Mouse (Mus musculus) heart, postnatal 0 days (tissue): ENCODE measurements around the gene Sgpp2.

Source experiments
- CTCF ChIP-seq: IDR thresholded peaks from 2 replicates; pipeline ENCODE4 v1.5.1; 2016; ENCODE audit warnings: antibody characterized with exemption, control low read depth, low read depth
- EP300 ChIP-seq: IDR thresholded peaks from 2 replicates; pipeline ENCODE4 v1.6.1; 2016; ENCODE audit warnings: antibody characterized with exemption, low read depth

DNA sequence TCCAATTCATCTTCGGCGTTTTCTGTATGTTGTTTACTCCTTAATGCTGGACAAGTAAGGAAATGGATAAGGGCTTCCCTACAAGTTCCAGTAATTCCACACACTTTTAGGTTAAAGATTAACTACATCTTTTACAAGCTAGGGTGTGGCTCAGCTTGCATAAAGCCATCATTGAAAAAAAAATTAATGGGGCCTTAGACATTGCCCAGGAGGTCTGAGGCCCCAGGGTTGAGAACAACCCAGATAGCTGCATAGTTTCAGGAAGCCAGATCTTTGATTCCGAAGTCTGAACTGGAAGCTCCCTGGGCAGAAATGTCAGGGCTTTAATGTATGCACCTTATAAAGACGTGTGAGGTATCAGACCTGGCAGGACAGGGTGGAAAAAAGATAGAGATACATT, 2.8 kb downstream of the Sgpp2 start:
- no peak for TF ChIP-seq EP300
- no peak for TF ChIP-seq CTCF
